Mouse (Mus musculus): ENCODE results near the gene Mras.

DNA sequence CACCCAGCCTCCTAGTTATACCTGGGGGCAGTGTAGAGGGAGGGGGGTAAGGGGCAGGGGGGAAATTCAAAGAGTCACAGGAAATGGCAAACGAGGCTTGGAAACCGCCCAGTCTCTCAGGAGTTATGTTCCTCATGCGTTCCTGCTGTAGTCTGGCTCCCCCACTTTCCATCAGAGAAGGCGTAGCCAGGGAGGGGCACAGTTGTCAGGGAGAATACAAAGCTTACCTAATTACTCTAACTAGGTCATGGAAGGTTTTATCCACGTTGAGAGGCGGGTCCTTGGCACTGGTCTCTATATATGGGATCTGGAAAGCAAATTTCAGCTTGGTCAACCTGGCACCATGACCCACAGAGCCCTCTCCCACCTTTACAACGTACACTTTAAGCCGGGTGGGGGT, 47.7 kb downstream of the Mras start:
- TF ChIP-seq CTCF (IDR thresholded peaks at IDR 0.05): no peak
- no peak for TF ChIP-seq EP300 (IDR thresholded peaks at IDR 0.05)
